Mouse (Mus musculus): Measurements from ENCODE around the gene Icam2. TPM values are rescaled to one million over a fixed set of nuclear protein-coding genes. Genes with fewer than 3 reads are reported as not detected.

Icam2 gene
- polyA plus RNA-seq, 1 experiment from 2014 or later = 76.7 TPM

- WGBS = 69% methylated on average over 5 of the region's 5 CpGs
- no peak for TF ChIP-seq CTCF (IDR thresholded peaks at IDR 0.05; ENCODE audit: low read depth)
- Histone ChIP-seq H3K27ac (ENCODE audit: low read depth) (no peak overlapping the region), H3K4me3 (ENCODE audit: low read depth, low read length) (no peak overlapping the region), H3K36me3 (ENCODE audit: insufficient read depth) (no peaks in the 10 kb centered on the region), H3K9me3 (ENCODE audit: low read depth, low read length) (no peaks in the 10 kb centered on the region), H3K9ac (no peak overlapping the region), H3K4me1 (ENCODE audit: insufficient read depth) (no peaks in the 10 kb centered on the region), H3K4me2 (no peak overlapping the region), H3K27me3 (ENCODE audit: insufficient read depth, low read length) (no peaks in the 10 kb centered on the region)
- DNase-seq (no peak), ATAC-seq (ENCODE audit: insufficient read depth) (no peak)
Observed at GRCm38 (mm10) chr11:106338029-106338428, 49.8 kb downstream of the Icam2 start.

- no peak for ATAC-seq (ENCODE audit: insufficient read depth)
- 4% methylated on average over 2 of the region's 2 CpGs for WGBS
- Histone ChIP-seq H3K4me3 (ENCODE audit: low read depth, low read length) (no peak overlapping the region), H3K9me3 (ENCODE audit: low read depth, low read length) (no peaks in the 10 kb centered on the region), H3K9ac (no peak overlapping the region), H3K4me2 (no peak overlapping the region), H3K4me1 (ENCODE audit: insufficient read depth) (no peaks in the 10 kb centered on the region), H3K27ac (ENCODE audit: low read depth) (no peak overlapping the region), H3K27me3 (ENCODE audit: insufficient read depth, low read length) (no peaks in the 10 kb centered on the region), H3K36me3 (ENCODE audit: insufficient read depth) (no peaks in the 10 kb centered on the region)
- no peak for DNase-seq
- TF ChIP-seq CTCF (IDR thresholded peaks at IDR 0.05; ENCODE audit: low read depth) = no peak
Observed at GRCm38 (mm10) chr11:106334066-106334465, 53.8 kb downstream of the Icam2 start.

GRCm38 (mm10) chr11:106332458-106332857, 55.4 kb downstream of the Icam2 start:
- WGBS = 37% methylated on average over 4 of the region's 4 CpGs
- H3K27ac ChIP-seq (ENCODE audit: low read depth) = no peak overlapping the region
- DNase-seq = no peak
- H3K4me1 ChIP-seq (ENCODE audit: insufficient read depth) = no peaks in the 10 kb centered on the region
- no peaks in the 10 kb centered on the region for H3K9me3 ChIP-seq (ENCODE audit: low read depth, low read length)
- ATAC-seq (ENCODE audit: insufficient read depth) = no peak
- H3K36me3 ChIP-seq (ENCODE audit: insufficient read depth) = no peaks in the 10 kb centered on the region
- H3K4me3 ChIP-seq (ENCODE audit: low read depth, low read length) = no peak overlapping the region
- no peak overlapping the region for H3K4me2 ChIP-seq
- H3K9ac ChIP-seq = no peak overlapping the region
- no peaks in the 10 kb centered on the region for H3K27me3 ChIP-seq (ENCODE audit: insufficient read depth, low read length)
- no peak for TF ChIP-seq CTCF (IDR thresholded peaks at IDR 0.05; ENCODE audit: low read depth)

GRCm38 (mm10) chr11:106329682-106330081, 58.2 kb downstream of the Icam2 start:
- ATAC-seq (ENCODE audit: insufficient read depth) (no peak), DNase-seq (peak; percentile 77)
- Histone ChIP-seq H3K4me1 (ENCODE audit: insufficient read depth) (no peaks in the 10 kb centered on the region), H3K4me3 (ENCODE audit: low read depth, low read length) (no peak overlapping the region), H3K9me3 (ENCODE audit: low read depth, low read length) (no peaks in the 10 kb centered on the region), H3K36me3 (ENCODE audit: insufficient read depth) (no peaks in the 10 kb centered on the region), H3K27me3 (ENCODE audit: insufficient read depth, low read length) (no peaks in the 10 kb centered on the region), H3K27ac (ENCODE audit: low read depth) (no peak overlapping the region), H3K4me2 (no peak overlapping the region), H3K9ac (no peak overlapping the region)
- 53% methylated on average over 7 of the region's 7 CpGs for WGBS
- peak; percentile 68 for TF ChIP-seq CTCF (IDR thresholded peaks at IDR 0.05; ENCODE audit: low read depth)

GRCm38 (mm10) chr11:106329128-106329527, 58.7 kb downstream of the Icam2 start:
- H3K4me3 ChIP-seq (ENCODE audit: low read depth, low read length) = no peak overlapping the region
- H3K9me3 ChIP-seq (ENCODE audit: low read depth, low read length) = no peaks in the 10 kb centered on the region
- H3K27ac ChIP-seq (ENCODE audit: low read depth) = no peak overlapping the region
- no peaks in the 10 kb centered on the region for H3K36me3 ChIP-seq (ENCODE audit: insufficient read depth)
- 37% methylated on average over 6 of the region's 6 CpGs for WGBS
- H3K27me3 ChIP-seq (ENCODE audit: insufficient read depth, low read length) = no peaks in the 10 kb centered on the region
- no peak overlapping the region; the same call in 1 of the 2 replicates for H3K9ac ChIP-seq
- no peak overlapping the region for H3K4me2 ChIP-seq
- no peaks in the 10 kb centered on the region for H3K4me1 ChIP-seq (ENCODE audit: insufficient read depth)
- DNase-seq (no peak), ATAC-seq (ENCODE audit: insufficient read depth) (no peak)
- no peak for TF ChIP-seq CTCF (IDR thresholded peaks at IDR 0.05; ENCODE audit: low read depth)

GRCm38 (mm10) chr11:106328521-106328920, 59.4 kb downstream of the Icam2 start:
- no peaks in the 10 kb centered on the region for H3K36me3 ChIP-seq (ENCODE audit: insufficient read depth)
- no peaks in the 10 kb centered on the region for H3K9me3 ChIP-seq (ENCODE audit: low read depth, low read length)
- no peak overlapping the region for H3K27ac ChIP-seq (ENCODE audit: low read depth)
- WGBS = 32% methylated on average over 5 of the region's 5 CpGs
- DNase-seq (no peak), ATAC-seq (ENCODE audit: insufficient read depth) (no peak)
- no peak for TF ChIP-seq CTCF (IDR thresholded peaks at IDR 0.05; ENCODE audit: low read depth)
- no peak overlapping the region for H3K9ac ChIP-seq
- H3K4me2 ChIP-seq = no peak overlapping the region
- H3K4me1 ChIP-seq (ENCODE audit: insufficient read depth) = no peaks in the 10 kb centered on the region
- no peak overlapping the region for H3K4me3 ChIP-seq (ENCODE audit: low read depth, low read length)
- H3K27me3 ChIP-seq (ENCODE audit: insufficient read depth, low read length) = no peaks in the 10 kb centered on the region

Other genes starting within 250 kb of the Icam2 start
- gene Gm10840, start 227.2 kb downstream of the Icam2 start, polyA plus RNA-seq (2014; fragmentation: Nextera tagmentation; extraction: Ambion mirVana) = not detected in 2 replicates
- 211 and 229 TPM in 2 replicates for gene Limd2, start 227.2 kb downstream of the Icam2 start, polyA plus RNA-seq (2014; fragmentation: Nextera tagmentation; extraction: Ambion mirVana)
- gene Strada, start 185.9 kb downstream of the Icam2 start, polyA plus RNA-seq (2014; fragmentation: Nextera tagmentation; extraction: Ambion mirVana) = 31.7 and 32.6 TPM in 2 replicates
- 66.5 and 69.6 TPM in 2 replicates for gene Ccdc47, start 171.7 kb downstream of the Icam2 start, polyA plus RNA-seq (2014; fragmentation: Nextera tagmentation; extraction: Ambion mirVana)
- gene Ddx42, start 171.1 kb downstream of the Icam2 start, polyA plus RNA-seq (2014; fragmentation: Nextera tagmentation; extraction: Ambion mirVana) = 75.5 and 82.1 TPM in 2 replicates
- gene Ftsj3, start 132.0 kb downstream of the Icam2 start, polyA plus RNA-seq (2014; fragmentation: Nextera tagmentation; extraction: Ambion mirVana) = 60.7 and 66.9 TPM in 2 replicates
- 275 and 288 TPM in 2 replicates for gene Psmc5, start 131.9 kb downstream of the Icam2 start, polyA plus RNA-seq (2014; fragmentation: Nextera tagmentation; extraction: Ambion mirVana)
- gene Smarcd2, start 115.1 kb downstream of the Icam2 start, polyA plus RNA-seq (2014; fragmentation: Nextera tagmentation; extraction: Ambion mirVana) = 81.2 and 91.0 TPM in 2 replicates
- 0.18 and 0.39 TPM in 2 replicates for gene Tcam1, start 111.4 kb downstream of the Icam2 start, polyA plus RNA-seq (2014; fragmentation: Nextera tagmentation; extraction: Ambion mirVana)
- not detected in 2 replicates for gene Gh, start 86.2 kb downstream of the Icam2 start, polyA plus RNA-seq (2014; fragmentation: Nextera tagmentation; extraction: Ambion mirVana)
- gene Cd79b, start 73.3 kb downstream of the Icam2 start, polyA plus RNA-seq (2014; fragmentation: Nextera tagmentation; extraction: Ambion mirVana) = 2.5 and 3.4 TPM in 2 replicates
- gene Scn4a, start 34.8 kb downstream of the Icam2 start, polyA plus RNA-seq (2014; fragmentation: Nextera tagmentation; extraction: Ambion mirVana) = 0.05 and 0.24 TPM in 2 replicates
- 0.16 and 0.39 TPM in 2 replicates for gene Prr29, start 22.6 kb downstream of the Icam2 start, polyA plus RNA-seq (2014; fragmentation: Nextera tagmentation; extraction: Ambion mirVana)
- 7.5 and 8.6 TPM in 2 replicates for gene Ern1, start 99.8 kb upstream of the Icam2 start, polyA plus RNA-seq (2014; fragmentation: Nextera tagmentation; extraction: Ambion mirVana)
- 10.9 and 11.3 TPM in 2 replicates for gene Tex2, start 225.3 kb upstream of the Icam2 start, polyA plus RNA-seq (2014; fragmentation: Nextera tagmentation; extraction: Ambion mirVana)